Mouse (Mus musculus) mesoderm, embryonic 11.5 days (tissue): Measurements from ENCODE around the gene Gm10181.
"Not testable (repeated sequence)": the region's sequence is repeated elsewhere in the genome, so short reads cannot be mapped to it uniquely, and the experiment has no call there.

Experiments
- DNase-seq: peaks from one replicate; pipeline ENCODE4 v3.0.0-alpha.2; 2012; ENCODE audit warnings: low read depth, low spot score

Gene Gm10181

DNA sequence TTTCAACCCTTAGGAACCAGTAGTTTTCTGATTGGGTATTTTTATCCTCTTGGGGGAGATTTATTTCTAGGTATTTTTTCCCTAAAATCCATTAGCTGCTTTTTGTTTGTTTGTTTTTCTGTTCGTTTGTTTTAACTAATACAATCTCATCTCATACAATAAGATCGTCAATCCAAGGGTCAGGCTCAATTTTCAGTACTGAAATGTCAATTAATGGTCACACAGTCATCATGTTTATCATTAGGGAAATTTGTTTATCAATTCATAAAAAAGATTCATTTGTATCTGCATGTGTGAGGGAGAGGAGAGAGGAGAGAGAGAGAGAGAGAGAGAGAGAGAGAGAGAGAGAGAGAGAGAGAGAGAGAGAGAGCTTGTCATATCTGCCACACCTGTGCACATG, at the start of gene Gm10181:
TSS of gene Gm10181 (plus strand) at position 301 of the 400 bp plus-strand sequence.
- DNase-seq: no peak

GRCm38 (mm10) chr9:25041665-25042064, 47.6 kb upstream of the Gm10181 start:
- peak; percentile 83 for DNase-seq

GRCm38 (mm10) chr9:25042162-25043111, 46.8 kb upstream of the Gm10181 start:
- no peak for DNase-seq

DNA sequence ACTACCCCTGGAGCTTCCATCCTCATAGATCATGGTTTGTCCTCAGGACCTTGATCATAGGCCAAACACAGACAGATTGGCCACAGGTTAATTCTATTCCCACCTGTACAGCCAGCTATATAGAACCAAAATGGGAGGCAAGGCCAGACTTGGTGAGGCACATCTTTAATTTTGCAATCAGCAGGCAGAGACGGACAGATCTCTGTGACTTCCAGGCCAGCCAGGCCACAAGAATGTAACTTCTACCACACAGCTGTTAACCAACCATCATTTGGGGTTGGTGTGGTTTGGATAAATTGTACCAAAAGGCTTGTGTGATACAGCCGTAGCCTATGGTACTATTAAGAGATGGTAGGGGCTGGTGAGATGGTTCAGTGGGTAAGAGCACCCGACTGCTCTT, 44.9 kb upstream of the Gm10181 start:
- DNase-seq: no peak

DNA sequence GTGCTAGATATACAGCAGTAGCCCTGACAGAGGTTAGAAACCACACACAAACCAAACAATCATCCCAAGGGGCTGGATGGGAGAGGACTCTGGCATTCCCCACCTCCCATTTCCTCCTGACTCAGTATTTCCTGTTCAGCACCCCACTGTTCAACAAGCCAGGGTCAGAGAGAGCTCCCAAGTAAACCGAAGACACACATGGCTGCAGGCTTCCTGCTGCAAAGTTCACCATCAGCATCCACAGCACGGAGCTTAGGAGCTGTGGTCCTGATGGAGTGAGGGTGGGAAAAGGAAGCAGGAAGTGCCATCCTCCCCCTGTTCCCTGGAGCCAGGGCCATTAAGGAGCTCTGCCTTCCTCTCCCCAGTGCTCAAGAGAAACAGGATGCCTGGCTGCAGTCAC, 40.9 kb upstream of the Gm10181 start:
- DNase-seq: no peak

DNA sequence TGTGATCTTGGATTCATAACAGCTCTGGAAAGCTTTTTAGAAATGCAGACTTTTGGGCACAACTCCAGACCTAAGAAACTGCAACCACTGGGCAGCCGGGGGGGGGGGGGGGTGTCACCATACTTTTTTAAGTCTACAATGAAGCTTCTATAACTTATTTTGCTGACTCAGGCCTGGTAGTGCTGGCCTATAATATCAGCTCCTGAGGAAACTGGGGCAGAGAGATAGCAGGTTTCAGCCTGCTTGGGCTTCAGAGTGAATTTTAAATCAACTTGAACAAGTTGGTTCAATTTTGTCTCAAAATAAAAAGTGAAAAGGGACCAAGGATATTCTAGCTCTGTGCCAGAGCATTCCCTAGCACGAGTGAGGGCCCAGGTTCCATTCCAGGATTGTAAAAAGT, 40.3 kb upstream of the Gm10181 start:
- no peak for DNase-seq

DNA sequence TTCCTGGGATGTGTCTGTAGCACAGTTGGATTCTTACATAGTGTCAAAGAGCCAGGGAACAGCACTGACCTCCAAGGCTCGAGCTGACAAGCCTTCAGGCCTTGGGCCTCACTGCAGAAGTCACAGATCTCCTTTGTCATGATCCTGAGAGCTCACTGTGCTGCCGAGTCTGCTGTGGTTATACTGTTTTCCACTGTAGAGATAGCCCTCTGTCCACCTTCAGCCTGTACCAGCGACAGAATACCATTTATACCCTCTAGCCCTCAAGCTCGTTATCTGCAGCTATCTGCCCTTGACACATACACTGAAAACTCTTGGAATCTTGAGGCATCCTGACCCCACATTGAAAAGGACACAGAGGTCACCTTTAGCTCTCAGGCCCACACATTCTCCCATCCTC, 37.3 kb upstream of the Gm10181 start:
- DNase-seq: no peak

- no peak for DNase-seq
These were observed 33.4 kb upstream of the Gm10181 start for GRCm38 (mm10) chr9:25055650-25056376.

- DNase-seq: no peak
These were observed 30.5 kb upstream of the Gm10181 start for GRCm38 (mm10) chr9:25058726-25059125.

GRCm38 (mm10) chr9:25072666-25073065, 16.6 kb upstream of the Gm10181 start:
- DNase-seq: no peak

DNA sequence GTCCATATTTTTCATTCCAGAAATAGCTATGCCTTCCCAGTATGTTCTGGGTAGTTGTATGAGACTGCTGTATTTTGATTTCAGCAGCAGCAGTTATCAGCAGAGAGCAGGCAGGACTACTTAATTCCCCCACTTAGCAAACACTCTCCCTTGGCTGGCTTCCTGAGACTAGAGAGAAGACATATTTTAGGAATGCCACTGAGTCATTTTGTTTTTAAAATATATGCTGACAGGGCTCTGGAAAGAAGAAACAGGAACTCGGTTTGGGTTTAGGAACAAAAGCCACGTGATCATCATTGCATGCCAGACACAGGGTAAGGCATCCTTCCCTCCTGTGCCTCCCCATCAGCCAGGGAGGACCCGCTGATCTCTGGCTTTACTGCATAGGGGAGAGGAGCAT, 13.2 kb upstream of the Gm10181 start:
- no peak for DNase-seq

- no peak for DNase-seq
These were observed 12.7 kb upstream of the Gm10181 start for GRCm38 (mm10) chr9:25076505-25076904.

DNA sequence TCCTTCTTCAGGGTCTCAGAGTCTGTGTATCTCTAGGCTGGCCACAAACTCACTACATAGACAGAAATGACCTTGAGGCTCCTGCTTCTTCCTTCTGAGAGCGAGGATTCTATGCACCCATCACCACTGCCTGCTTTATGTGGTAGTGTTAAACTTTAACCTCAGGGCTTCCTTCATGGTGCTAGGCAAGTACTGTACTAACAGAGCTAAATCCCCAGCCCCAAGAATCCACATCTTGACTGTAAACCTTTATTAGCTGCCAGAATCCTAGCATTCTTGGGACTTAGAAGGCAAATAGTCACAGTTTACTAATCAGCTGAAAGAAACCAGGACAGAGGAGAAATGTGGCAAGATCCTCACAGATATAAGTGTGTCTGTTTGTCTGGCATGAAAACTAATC, 1.6 kb downstream of the Gm10181 start:
- DNase-seq: no peak

DNA sequence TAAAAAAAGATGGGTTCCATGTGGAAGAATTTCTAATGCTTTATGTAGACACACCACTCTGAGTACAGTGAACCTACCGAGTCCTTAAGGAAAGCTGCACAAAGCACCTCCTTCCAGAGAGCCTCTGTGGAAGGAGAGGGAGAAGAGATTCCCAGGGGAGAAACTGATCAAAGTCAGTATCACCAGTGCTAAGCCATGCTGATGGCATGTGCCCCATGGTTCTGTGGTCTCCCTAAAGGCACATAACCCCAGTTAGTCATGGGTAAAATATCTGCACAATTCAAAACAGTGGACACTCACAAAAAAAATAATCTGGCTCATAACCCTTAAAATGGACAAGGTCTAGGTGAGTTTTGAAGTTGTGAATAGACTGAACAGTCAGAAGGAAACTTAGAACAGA, 13.7 kb downstream of the Gm10181 start:
- no peak for DNase-seq

DNA sequence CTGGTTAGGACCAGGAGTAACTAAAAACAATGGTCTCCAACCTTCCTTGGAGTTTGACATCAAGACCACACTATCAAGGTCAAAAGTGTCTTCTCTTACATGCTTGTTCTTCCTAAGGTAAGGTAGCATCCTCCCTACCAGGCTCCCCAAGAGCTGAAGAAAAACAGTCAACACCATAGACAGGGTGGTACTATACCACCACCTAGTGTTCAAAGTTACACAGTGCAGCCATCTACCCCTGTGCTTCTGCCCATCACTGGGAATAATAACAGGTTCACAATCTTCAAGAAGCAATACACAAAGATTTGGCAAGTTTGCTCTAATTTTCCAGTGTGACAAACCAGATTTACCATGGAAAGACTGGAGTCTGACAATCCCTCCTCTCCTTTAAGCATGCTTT, 15.4 kb downstream of the Gm10181 start:
- peak; percentile 58 for DNase-seq

DNA sequence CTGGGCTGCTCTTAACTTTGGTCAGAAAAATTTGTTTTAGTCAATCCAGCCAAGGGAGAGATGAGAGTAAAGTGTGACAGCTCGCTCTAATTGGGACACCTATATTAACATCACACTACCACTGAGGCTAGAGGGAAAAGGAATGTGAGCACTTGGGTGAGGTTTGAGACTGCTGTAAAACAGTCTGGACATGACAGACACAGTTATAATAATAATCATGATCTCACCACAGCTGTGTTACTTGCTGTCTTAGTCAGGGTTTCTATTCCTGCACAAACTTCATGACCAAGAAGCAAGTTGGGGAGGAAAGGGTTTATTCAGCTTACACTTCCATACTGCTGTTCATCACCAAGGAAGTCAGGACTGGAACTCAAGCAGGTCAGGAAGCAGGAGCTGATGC, 34.4 kb downstream of the Gm10181 start:
- not testable (repeated sequence) for DNase-seq

DNA sequence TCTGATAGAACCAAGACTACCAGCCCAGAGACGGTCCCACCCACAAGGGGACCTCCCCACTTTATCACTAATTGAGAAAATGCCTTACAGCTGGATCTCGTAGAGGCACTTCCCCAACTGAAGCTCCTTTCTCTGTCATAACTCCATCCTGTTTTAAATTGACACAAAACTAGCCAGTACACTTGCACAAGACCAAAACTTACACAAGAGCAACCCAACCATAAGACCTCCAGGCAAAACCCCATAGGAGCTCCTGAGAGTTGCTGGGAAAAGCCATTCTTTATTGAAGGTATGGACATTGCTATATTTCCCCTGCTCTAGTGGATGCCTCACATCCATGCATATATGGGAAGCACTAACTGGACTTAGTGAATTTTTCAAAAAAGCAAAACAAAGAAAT, 34.8 kb downstream of the Gm10181 start:
- DNase-seq: no peak

DNA sequence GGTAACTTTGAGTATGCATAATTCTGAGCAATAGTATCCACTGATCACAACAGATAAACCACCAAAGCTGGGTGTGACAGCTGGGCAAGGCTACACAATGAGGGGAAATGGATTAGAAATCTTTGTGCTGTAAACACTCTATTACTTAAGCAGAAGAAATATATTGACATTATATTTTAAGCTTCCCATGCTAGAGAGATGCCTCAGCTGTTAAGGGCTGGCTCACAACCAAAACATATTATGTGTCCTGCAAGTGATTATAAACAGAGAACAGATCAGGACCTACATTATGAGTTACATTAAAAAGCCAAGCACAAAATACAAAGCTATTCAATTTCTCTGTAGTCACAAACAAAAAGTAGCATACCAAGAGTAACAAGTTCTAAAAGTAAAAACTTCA, 43.0 kb downstream of the Gm10181 start:
- no peak for DNase-seq

DNA sequence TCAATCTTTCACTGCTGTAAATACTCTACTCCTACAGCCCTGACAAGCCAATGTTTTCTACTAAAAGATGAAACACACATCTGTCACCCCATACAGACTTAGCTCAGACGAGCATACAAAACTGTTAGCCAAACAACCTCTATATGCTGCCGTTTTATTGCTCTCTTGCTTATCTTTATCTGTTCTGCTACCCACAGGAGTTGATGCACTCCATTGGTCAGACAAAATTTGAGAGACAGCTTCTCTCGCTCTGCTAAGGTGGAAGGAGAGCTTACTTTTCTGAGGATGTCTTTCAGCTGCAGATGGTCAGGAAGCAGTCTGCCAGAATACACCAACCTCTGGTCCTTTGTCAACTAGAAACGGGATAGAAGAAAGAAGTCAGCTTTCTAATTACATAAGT, 43.7 kb downstream of the Gm10181 start:
- no peak for DNase-seq

GRCm38 (mm10) chr9:25138900-25139299, 49.7 kb downstream of the Gm10181 start:
- no peak for DNase-seq
